ENCODE assay signal across 8 mouse cellular contexts in the genomic region with DNA sequence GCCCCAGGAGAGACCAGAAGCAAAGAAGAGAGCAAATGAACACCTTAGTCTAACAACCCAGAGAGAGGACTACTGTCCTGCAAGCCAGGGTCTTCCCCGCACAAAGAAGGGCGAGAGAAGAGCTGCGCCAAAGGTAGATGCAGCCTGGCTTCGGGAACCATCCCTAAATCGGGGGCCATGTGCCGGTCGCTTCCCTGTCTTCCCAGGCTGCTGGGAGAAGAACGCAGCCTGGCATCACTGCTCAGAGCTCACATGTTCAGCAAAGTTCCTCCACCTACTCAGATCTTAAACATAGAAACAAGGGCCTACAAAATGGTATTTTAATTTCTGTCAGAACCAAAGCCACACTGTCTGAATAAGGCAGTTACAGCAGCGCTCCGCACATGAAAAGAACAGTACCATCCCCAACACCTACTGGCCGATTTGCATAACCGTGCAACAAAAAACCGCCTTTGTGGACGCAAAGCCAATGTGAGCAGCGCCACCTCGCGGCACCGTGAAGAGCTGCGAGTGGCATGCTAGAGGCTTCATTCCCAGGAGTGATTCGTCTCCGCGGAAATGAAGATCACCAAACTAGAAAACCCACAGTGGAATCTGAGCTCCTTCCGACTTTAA.
DNase-seq lines count a peak whose midpoint lies in the region; ATAC-seq and TF ChIP-seq lines count a peak whose summit lies in the region.

No protein-coding gene starts in this region.

- peak overlapping the region; percentile 63 for H3K4me2 ChIP-seq in hindbrain, postnatal 0 days (ENCODE audit: low read depth, low read length)

- H3K9ac ChIP-seq in hindbrain, postnatal 0 days (replicated peaks; ENCODE audit: low read length): peak overlapping the region; percentile 38; the same call in 1 of the 2 replicates

- peak; percentile 100 for TF ChIP-seq CTCF in hindbrain, postnatal 0 days (IDR thresholded peaks at IDR 0.05; ENCODE audit: low read depth)
- TF ChIP-seq CTCF in left cerebral cortex, adult 2 months (IDR thresholded peaks at IDR 0.05): peak; percentile 99

- H3K36me3 ChIP-seq in hindbrain, postnatal 0 days (ENCODE audit: insufficient read depth, low read length): no peaks in the 10 kb centered on the region

- peaks cover 4% of the 10 kb centered on the region; the same call in 1 of the 2 replicates for H3K4me1 ChIP-seq in hindbrain, postnatal 0 days (ENCODE audit: insufficient read depth, low read length)

- peak overlapping the region; percentile 20 for H3K4me3 ChIP-seq in hindbrain, postnatal 0 days (ENCODE audit: low read length)
- peak overlapping the region; percentile 33 for H3K4me3 ChIP-seq in left cerebral cortex, adult 2 months

- no peaks in the 10 kb centered on the region for H3K9me3 ChIP-seq in hindbrain, postnatal 0 days (ENCODE audit: low read length)

- peak; percentile 86 for ATAC-seq in hindbrain, postnatal 0 days
- peak; percentile 88 for ATAC-seq in megakaryocyte, adult 5-6 weeks (ENCODE audit: poor library complexity, severe bottlenecking)

- peak; percentile 64 for DNase-seq in WW6 (ENCODE audit: low read depth, low spot score)
- peak; percentile 88 for DNase-seq in cerebellum, postnatal 36 days
- peak; percentile 81 for DNase-seq in gastrocnemius, adult 18-20 months (ENCODE audit: low spot score)
- DNase-seq in hindbrain, postnatal 0 days (ENCODE audit: low spot score): peak; percentile 94
- peak; percentile 90 to 94 for DNase-seq in left cerebral cortex, adult 2 months (ENCODE audit: extremely low spot score in 1 of 2, low spot score in 2 of 2)
- peak; percentile 94 to 95 for DNase-seq in right cerebral cortex, postnatal 10 days (ENCODE audit: low spot score in 2 of 2)
- DNase-seq in urinary bladder, postnatal 14 days (ENCODE audit: low spot score): peak; percentile 84

- H3K27ac ChIP-seq in hindbrain, postnatal 0 days: no peak overlapping the region
- peak overlapping the region; percentile 81 for H3K27ac ChIP-seq in left cerebral cortex, adult 2 months

- 4% methylated on average over 23 of the region's 23 CpGs for WGBS in hindbrain, postnatal 0 days

- intact Hi-C loops in left cerebral cortex, adult 2 months (cut with DNase I): loop anchor here (1.0 to 2.0 kb wide), 4 partner anchors 28 to 294 kb away; a partner anchor contains a TSS

- no peaks in the 10 kb centered on the region for H3K27me3 ChIP-seq in hindbrain, postnatal 0 days (ENCODE audit: insufficient read depth, low read length)
